Mouse (Mus musculus) stomach, postnatal 0 days (tissue): ENCODE results near the gene Mtfr1l. TPM values are rescaled to one million over a fixed set of nuclear protein-coding genes. Genes with fewer than 3 reads are reported as not detected.
"Not testable (repeated sequence)": the region's sequence is repeated elsewhere in the genome, so short reads cannot be mapped to it uniquely, and the experiment has no call there.

Experiments
- ATAC-seq: fragments of 200-750 bp; cut with Nextera tagmentation; 2 replicates; pipeline ENCODE4 v1.8.0; 2017; ENCODE audit not compliant: low FRiP score, low TSS enrichment
- DNase-seq: peaks from one replicate; pipeline ENCODE4 v3.0.0-alpha.2; 2016; ENCODE audit warnings: low spot score
- H3K27ac ChIP-seq: fragments of 300-500 bp; sonication (generic); replicated peaks from 2 replicates; pipeline ENCODE4 v1.5.1; 2014; ENCODE audit warnings: mild to moderate bottlenecking, control low read depth
- H3K27me3 ChIP-seq: fragments of 300-500 bp; sonication (generic); 2 replicates; pipeline ENCODE4 v1.6.1; 2014; ENCODE audit warnings: low read length; ENCODE audit not compliant: control insufficient read depth, insufficient read depth
- H3K36me3 ChIP-seq: fragments of 300-500 bp; sonication (generic); 2 replicates; pipeline ENCODE4 v1.6.1; 2014; ENCODE audit warnings: low read length, mixed read lengths; ENCODE audit not compliant: control insufficient read depth, insufficient read depth
- H3K4me1 ChIP-seq: fragments of 300-500 bp; sonication (generic); replicated peaks from 2 replicates; pipeline ENCODE4 v1.6.1; 2014; ENCODE audit warnings: antibody characterized with exemption; ENCODE audit not compliant: control insufficient read depth, insufficient read depth
- H3K4me2 ChIP-seq: fragments of 300-500 bp; sonication (generic); replicated peaks from 2 replicates; pipeline ENCODE4 v1.6.1; 2014; ENCODE audit warnings: low read depth, mild to moderate bottlenecking, control low read depth, moderate library complexity
- H3K4me3 ChIP-seq: fragments of 300-500 bp; sonication (generic); 2 replicates; pipeline ENCODE4 v1.5.1; 2014; ENCODE audit warnings: low read depth, low read length, control low read depth
- H3K9ac ChIP-seq: fragments of 300-500 bp; sonication (generic); 2 replicates; pipeline ENCODE4 v1.6.1; 2014; ENCODE audit warnings: mild to moderate bottlenecking, low read length, control low read depth, mixed read lengths
- H3K9me3 ChIP-seq: fragments of 300-500 bp; sonication (generic); 2 replicates; pipeline ENCODE4 v1.6.1; 2016; ENCODE audit warnings: low read length; ENCODE audit not compliant: control insufficient read depth
- CTCF ChIP-seq: IDR thresholded peaks from 2 replicates; pipeline ENCODE4 v1.5.1; 2016; ENCODE audit warnings: antibody characterized with exemption, low read depth, mild to moderate bottlenecking, moderate library complexity
- EP300 ChIP-seq: optimal IDR thresholded peaks from 2 replicates; pipeline ENCODE3; 2016; ENCODE audit warnings: antibody characterized with exemption
- WGBS: fragments of 180-500 bp; shearing (Covaris S2); extraction: QIAGEN DNeasy Blood & Tissue Kit; methylation state at CpG from one replicate; pipeline ENCODE4 v1.1.7; 2014; 5-methylcytosine and 5-hydroxymethylcytosine counted together
- polyA plus RNA-seq: library from polyadenylated mRNA; unstranded; fragments of >200 nt; fragmentation: Nextera tagmentation; extraction: Ambion mirVana; gene quantifications from 2 replicates; pipeline ENCODE4 v1.2.1, GENCODE M21; 2015

Mtfr1l gene
- polyA plus RNA-seq, 1 experiment from 2014 or later = 64.7 TPM

GRCm38 (mm10) chr4:134496595-134497210 lies 38.5 kb downstream of the Mtfr1l start, which contains the start of gene Paqr7:
Gene Paqr7, plus strand, starts transcription at chr4:134496697.
- TF ChIP-seq CTCF (peak; percentile 10), EP300 (peak; percentile 39)
- H3K27ac ChIP-seq = peak within 1 kb of the TSS; percentile 83
- peak within 1 kb of the TSS; percentile 90 for H3K4me2 ChIP-seq
- H3K9ac ChIP-seq = peak within 1 kb of the TSS; percentile 65
- peak; percentile 60 for ATAC-seq
- H3K27me3 ChIP-seq = no peaks in the 10 kb centered on the region
- DNase-seq = peak; percentile 83
- 4% methylated on average over 35 of the region's 35 CpGs for WGBS
- no peaks in the 10 kb centered on the region for H3K36me3 ChIP-seq
- no peaks in the 10 kb centered on the region for H3K9me3 ChIP-seq
- H3K4me1 ChIP-seq = peaks cover 10% of the 10 kb centered on the region
- peak within 1 kb of the TSS; percentile 52 for H3K4me3 ChIP-seq

DNA sequence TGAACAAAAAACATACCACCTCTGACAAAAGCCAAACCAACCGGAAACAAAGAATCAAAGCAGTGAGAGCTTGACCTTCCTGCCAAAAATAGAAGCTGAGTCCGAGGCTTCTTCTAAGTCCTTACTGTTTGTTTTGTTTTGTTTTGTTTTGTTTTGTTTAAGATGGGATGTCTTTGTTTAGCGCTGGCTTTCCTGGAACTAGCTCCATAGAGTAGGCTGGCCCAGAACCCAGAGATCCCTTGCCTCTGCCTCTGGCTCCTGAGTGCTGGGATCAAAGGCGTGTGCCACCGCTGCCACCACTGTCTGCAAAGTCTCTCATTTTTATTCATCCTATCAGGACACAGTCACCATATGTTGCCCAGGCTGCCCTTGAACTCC lies 39.7 kb downstream of the Mtfr1l start:
- Histone ChIP-seq H3K9ac (no peak overlapping the region), H3K4me1 (peaks cover 10% of the 10 kb centered on the region), H3K4me2 (no peak overlapping the region), H3K4me3 (no peak overlapping the region), H3K27me3 (no peaks in the 10 kb centered on the region), H3K36me3 (no peaks in the 10 kb centered on the region), H3K27ac (peak overlapping the region; percentile 83), H3K9me3 (no peaks in the 10 kb centered on the region)
- 55% methylated on average over 5 of the region's 5 CpGs for WGBS
- no peak for ATAC-seq
- no peak for DNase-seq
- TF ChIP-seq EP300 = no peak
- TF ChIP-seq CTCF = no peak

DNA sequence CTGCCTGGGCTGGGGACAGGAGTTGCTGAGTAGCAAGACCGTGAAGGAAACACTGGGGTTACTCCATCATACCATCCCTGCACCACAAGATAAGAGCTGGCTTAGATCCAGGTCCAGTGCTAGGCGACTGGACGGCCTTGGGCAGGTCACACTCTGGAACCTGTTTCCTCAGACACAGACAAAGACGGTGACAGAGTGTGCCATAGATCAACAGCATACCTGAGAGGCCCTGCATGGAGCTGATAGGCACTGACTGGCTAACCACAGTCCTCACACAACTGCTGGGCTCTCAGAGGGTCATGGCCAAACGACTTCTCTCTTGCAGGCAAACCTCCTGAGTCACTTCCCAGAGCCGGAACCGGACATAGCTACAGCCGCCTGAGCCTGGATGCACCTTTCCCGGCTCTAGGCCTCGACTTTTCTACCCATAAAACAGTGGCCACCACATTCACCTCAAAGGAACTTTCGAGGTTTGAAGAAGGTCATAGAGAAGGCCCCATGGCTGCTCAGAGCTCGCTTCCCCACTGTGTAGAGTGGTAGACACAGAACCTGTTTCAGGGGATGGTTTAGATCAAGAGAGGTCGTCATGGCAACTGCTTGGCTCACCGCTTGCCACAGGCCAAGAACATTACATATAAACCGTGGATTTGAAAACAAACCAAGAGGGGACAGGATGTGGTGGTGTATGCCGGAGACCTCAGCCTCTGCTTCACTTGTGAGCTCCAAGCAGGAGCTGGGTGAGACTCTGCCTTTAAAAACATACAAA lies 40.2 kb downstream of the Mtfr1l start:
- Histone ChIP-seq H3K9ac (no peak overlapping the region), H3K27me3 (no peaks in the 10 kb centered on the region), H3K36me3 (no peaks in the 10 kb centered on the region), H3K4me3 (no peak overlapping the region), H3K27ac (peak overlapping the region; percentile 83), H3K4me1 (peaks cover 10% of the 10 kb centered on the region), H3K9me3 (no peaks in the 10 kb centered on the region), H3K4me2 (no peak overlapping the region)
- DNase-seq (peak; percentile 82), ATAC-seq (peak; percentile 87)
- WGBS = 57% methylated on average over 16 of the region's 16 CpGs
- TF ChIP-seq EP300 (no peak), CTCF (no peak)

DNA sequence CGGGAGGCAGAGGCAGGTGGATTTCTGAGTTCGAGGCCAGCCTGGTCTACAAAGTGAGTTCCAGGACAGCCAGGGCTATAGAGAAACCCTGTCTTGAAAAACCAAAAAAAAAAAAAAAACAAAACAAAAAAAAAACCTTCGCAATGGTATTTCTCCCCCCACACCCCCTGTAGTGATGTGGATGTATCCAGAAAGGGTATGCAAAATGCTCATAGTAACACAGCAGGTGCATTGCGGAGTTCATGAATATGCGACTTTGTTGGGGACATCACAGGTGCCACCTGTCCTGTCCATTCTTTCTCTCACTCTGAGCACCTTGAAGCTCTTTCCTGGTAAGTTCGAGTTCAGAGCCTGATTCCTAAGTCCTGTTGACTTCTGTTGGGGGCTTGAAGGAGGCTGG lies 41.0 kb downstream of the Mtfr1l start:
- not testable (repeated sequence) for H3K36me3 ChIP-seq, H3K27me3 ChIP-seq, DNase-seq, H3K4me2 ChIP-seq, ATAC-seq, H3K9me3 ChIP-seq, H3K4me3 ChIP-seq, H3K9ac ChIP-seq
- 92% methylated on average over 6 of the region's 6 CpGs for WGBS
- Histone ChIP-seq H3K27ac (peak overlapping the region; percentile 83), H3K4me1 (peaks cover 10% of the 10 kb centered on the region)

- Histone ChIP-seq H3K4me2 (no peak overlapping the region), H3K36me3 (no peaks in the 10 kb centered on the region), H3K4me3 (no peak overlapping the region), H3K27ac (peak overlapping the region; percentile 30; the same call in 1 of the 2 replicates), H3K4me1 (peaks cover 7% of the 10 kb centered on the region), H3K9me3 (no peaks in the 10 kb centered on the region), H3K27me3 (no peaks in the 10 kb centered on the region), H3K9ac (no peak overlapping the region)
- DNase-seq (peak; percentile 50), ATAC-seq (no peak)
- 43% methylated on average over 6 of the region's 6 CpGs for WGBS
- TF ChIP-seq CTCF (no peak), EP300 (no peak)
Measured at GRCm38 (mm10) chr4:134491716-134492115, 43.5 kb downstream of the Mtfr1l start.

DNA sequence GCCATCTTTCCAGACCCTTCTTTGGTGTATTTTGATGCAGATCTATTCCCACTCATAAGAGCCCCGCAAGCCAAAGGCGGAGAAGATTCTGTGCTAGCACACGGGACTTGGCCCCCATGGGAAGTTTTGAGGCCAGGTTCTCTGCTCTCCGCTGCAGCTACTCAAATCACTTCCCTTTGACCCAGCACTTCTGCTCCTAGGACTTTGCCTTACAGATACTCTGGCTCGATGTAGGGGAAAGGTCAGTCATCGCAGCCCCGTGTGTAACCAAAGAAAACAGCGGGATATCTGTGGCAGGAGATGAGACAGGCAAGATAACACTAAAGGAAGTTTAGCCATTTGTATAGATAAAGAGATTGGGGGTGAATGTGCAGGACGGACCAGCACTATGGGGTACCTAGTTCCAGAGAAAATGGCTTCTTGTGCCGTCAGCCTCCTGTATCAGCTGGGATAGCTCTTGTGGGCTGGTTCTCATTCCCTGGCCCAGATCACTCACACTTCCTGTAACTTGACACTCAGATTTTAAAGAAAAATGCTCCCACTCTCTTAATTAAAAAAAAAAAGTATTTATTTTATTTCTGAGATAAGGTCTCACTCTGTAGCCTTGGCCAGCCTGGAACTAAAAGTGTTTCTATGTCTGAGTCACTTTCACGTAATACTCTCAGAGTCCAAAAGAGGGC lies 45.1 kb downstream of the Mtfr1l start:
- DNase-seq = peak; percentile 42
- H3K4me1 ChIP-seq = peaks cover 6% of the 10 kb centered on the region
- TF ChIP-seq CTCF = no peak
- no peak overlapping the region for H3K4me3 ChIP-seq
- H3K27ac ChIP-seq = no peak overlapping the region; the same call in 1 of the 2 replicates
- no peak overlapping the region for H3K4me2 ChIP-seq
- no peaks in the 10 kb centered on the region for H3K9me3 ChIP-seq
- no peaks in the 10 kb centered on the region for H3K27me3 ChIP-seq
- ATAC-seq = no peak
- H3K36me3 ChIP-seq = no peaks in the 10 kb centered on the region
- no peak overlapping the region for H3K9ac ChIP-seq
- 68% methylated on average over 11 of the region's 11 CpGs for WGBS
